Mouse (Mus musculus) c-Kit-negative CD71-positive TER-119-positive erythroid progenitor cells, embryonic 14.5 days (primary cell): ENCODE results near the gene Ppp1r12c.

ENCODE experiments used
- DNase-seq: peaks from one replicate; pipeline ENCODE4 v3.0.0-alpha.2; 2013; ENCODE audit warnings: low read depth, low spot score

Gene Ppp1r12c

DNA sequence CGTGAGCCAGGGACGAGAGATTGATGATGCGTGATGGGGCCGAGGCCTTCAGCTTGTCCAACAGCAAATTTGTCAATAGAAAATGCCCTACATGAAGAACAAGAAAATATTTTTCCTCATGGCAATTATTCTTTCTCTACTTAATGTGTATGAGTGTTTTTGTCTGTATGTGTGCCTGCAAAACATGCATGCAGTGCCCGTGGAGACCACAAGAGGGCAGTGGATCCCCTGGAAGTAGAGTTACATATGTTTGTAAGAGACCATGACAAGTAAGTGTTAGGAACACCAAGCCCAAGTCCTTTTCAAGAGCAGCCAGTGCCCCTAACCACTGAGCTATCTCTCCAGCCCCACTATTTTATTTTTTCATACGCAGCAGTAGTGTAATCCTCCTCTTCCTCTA lies 69.9 kb downstream of the Ppp1r12c start:
- peak; percentile 42 for DNase-seq
